Mouse (Mus musculus): Measurements from ENCODE around the gene Slc37a1.

DNA sequence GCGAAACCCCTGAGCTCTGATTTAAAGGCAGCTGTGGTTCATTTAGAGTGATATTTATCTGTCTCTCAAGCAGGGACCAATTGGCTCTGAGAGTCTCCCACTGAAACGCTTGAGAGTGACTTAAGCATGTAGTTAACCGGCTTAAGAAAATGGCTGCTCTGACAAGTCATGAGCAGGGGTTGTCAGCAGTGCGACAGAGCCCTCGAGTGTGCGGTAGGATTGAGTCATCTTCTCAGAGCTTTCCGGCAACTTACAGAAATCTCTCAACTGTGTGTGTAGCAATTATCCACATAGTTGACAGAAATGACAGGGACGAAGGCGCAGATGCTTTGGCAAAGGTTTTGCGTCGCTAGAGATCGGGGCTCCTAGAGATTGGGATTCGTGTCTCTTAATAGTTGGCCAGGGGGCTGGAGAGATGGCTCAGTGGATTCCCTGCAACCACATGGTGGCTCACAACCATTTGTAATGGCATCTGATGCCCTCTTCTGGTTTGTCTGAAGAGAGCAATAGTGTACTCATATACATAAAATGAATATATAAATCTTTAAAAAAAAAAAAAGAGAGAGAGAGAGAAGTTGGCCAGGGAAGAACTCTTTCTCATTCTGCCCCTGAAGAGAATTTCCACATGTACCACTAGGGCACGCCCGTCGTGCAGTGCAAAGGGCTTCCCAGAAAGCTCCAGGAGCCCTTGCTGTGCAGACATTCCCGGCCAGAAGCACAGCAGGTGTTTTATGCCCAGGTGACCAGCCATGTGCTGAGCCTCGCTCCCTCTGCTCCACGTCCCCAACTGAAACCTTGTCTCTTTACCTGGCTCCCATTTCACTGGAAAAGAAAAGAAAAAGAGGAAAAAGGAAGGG is 4.5 kb upstream of the Slc37a1 start:
- no peak for TF ChIP-seq POLR2A (IDR thresholded peaks at IDR 0.05; ENCODE audit: borderline replicate concordance, extremely low read depth, insufficient read depth, insufficient read length, poor library complexity, severe bottlenecking)
- TF ChIP-seq CTCF (IDR thresholded peaks at IDR 0.05; ENCODE audit: borderline replicate concordance, extremely low read depth, insufficient read depth, insufficient read length) = no peak; the same call in 1 of the 2 replicates

Measured in brain, embryonic 14.5 days (tissue).